Mouse (Mus musculus): Measurements from ENCODE around the gene Gnb2. TPM values are rescaled to one million over a fixed set of nuclear protein-coding genes. Genes with fewer than 3 reads are reported as not detected.
A peak's percentile ranks its signal among the peaks of the same experiment; 100 is the strongest.

The Gnb2 gene
- polyA plus RNA-seq, 1 experiment from 2014 or later = 437 TPM

- Histone ChIP-seq H3K4me3 (no peak overlapping the region), H3K27ac (no peak overlapping the region), H3K36me3 (peaks cover 6% of the 10 kb centered on the region; the same call in 1 of the 2 replicates), H3K4me1 (peaks cover 41% of the 10 kb centered on the region), H3K4me2 (no peak overlapping the region), H3K9ac (no peak overlapping the region), H3K9me3 (no peaks in the 10 kb centered on the region), H3K27me3 (no peaks in the 10 kb centered on the region)
- no peak for ATAC-seq (ENCODE audit: borderline replicate concordance, extremely low read depth, low FRiP score, low TSS enrichment)
- 82% methylated on average over 12 of the region's 12 CpGs for WGBS
Measured at GRCm38 (mm10) chr5:137513951-137514721, 19.2 kb downstream of the Gnb2 start.

GRCm38 (mm10) chr5:137512847-137513794 is 20.2 kb downstream of the Gnb2 start:
- Histone ChIP-seq H3K9ac (no peak overlapping the region), H3K36me3 (no peaks in the 10 kb centered on the region), H3K9me3 (no peaks in the 10 kb centered on the region), H3K4me2 (no peak overlapping the region), H3K27me3 (no peaks in the 10 kb centered on the region), H3K4me3 (no peak overlapping the region), H3K27ac (no peak overlapping the region), H3K4me1 (peaks cover 41% of the 10 kb centered on the region)
- no peak for ATAC-seq (ENCODE audit: borderline replicate concordance, extremely low read depth, low FRiP score, low TSS enrichment)
- WGBS = 72% methylated on average over 11 of the region's 11 CpGs

DNA sequence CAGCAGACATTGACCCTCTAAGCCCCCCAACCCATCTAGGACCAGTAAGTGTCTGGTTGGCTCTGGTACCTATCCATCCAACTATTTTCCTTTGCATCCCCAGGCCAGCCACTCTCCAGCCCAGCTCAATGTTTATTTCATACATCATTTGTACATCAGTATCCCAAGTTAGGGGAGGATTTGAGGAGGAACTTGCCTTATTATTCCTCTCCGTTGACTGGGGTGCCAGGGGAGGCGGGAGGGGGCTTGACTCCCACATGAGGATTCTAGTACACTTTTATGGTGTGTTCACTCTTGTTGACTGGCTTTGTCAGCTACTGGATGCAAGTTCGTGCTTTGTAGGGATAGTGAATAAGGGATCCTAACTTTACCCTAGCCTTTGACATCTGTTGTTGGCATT is 21.6 kb downstream of the Gnb2 start:
- 59% methylated on average over 3 of the region's 3 CpGs for WGBS
- no peaks in the 10 kb centered on the region for H3K9me3 ChIP-seq
- H3K36me3 ChIP-seq = no peaks in the 10 kb centered on the region
- peak overlapping the region; percentile 96; the same call in 1 of the 2 replicates for H3K9ac ChIP-seq
- no peaks in the 10 kb centered on the region for H3K27me3 ChIP-seq
- ATAC-seq (ENCODE audit: borderline replicate concordance, extremely low read depth, low FRiP score, low TSS enrichment) = no peak
- H3K4me2 ChIP-seq = peak overlapping the region; percentile 90
- H3K27ac ChIP-seq = no peak overlapping the region
- peaks cover 41% of the 10 kb centered on the region for H3K4me1 ChIP-seq
- peak overlapping the region; percentile 97 for H3K4me3 ChIP-seq

GRCm38 (mm10) chr5:137510573-137511390 is 22.5 kb downstream of the Gnb2 start:
- H3K27me3 ChIP-seq = no peaks in the 10 kb centered on the region
- peak; percentile 55; the same call in 1 of the 2 replicates for ATAC-seq (ENCODE audit: borderline replicate concordance, extremely low read depth, low FRiP score, low TSS enrichment)
- H3K27ac ChIP-seq = peak overlapping the region; percentile 78
- no peaks in the 10 kb centered on the region for H3K36me3 ChIP-seq
- WGBS = 1% methylated on average over 50 of the region's 83 CpGs
- peak overlapping the region; percentile 90 for H3K4me2 ChIP-seq
- H3K9me3 ChIP-seq = no peaks in the 10 kb centered on the region
- peak overlapping the region; percentile 97 for H3K4me3 ChIP-seq
- H3K4me1 ChIP-seq = peaks cover 41% of the 10 kb centered on the region
- H3K9ac ChIP-seq = peak overlapping the region; percentile 96

DNA sequence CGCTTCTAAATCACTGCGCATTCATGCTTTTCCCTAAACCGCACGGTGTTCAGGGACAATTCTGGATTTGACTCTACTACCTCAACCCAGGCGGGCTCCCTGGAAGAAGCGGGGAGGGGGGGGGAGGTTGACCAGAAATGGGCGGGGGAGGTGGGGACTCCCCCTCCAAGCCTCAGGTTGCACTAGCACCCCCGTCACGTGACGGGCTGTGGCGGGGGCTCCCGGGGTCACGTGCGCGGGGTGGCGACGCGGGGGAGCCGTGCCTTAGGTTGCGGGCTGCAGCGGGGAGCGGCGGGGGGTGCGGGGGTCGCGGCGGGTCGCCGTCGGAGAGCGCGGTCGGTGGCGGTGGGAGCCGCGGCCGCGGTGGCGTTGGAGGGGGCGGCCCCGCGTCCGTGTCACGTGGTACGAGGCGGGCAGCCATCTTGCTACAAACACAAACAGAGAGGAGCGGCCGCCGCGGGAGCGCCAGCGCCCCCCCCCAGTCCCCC is 23.3 kb downstream of the Gnb2 start:
- Histone ChIP-seq H3K36me3 (no peaks in the 10 kb centered on the region), H3K9ac (peak overlapping the region; percentile 96), H3K4me3 (peak overlapping the region; percentile 97), H3K4me1 (peaks cover 40% of the 10 kb centered on the region), H3K9me3 (no peaks in the 10 kb centered on the region), H3K4me2 (peak overlapping the region; percentile 55), H3K27me3 (no peaks in the 10 kb centered on the region), H3K27ac (peak overlapping the region; percentile 78)
- ATAC-seq (ENCODE audit: borderline replicate concordance, extremely low read depth, low FRiP score, low TSS enrichment) = peak; percentile 82
- 1% methylated on average over 29 of the region's 52 CpGs for WGBS

- 68% methylated on average over 6 of the region's 6 CpGs for WGBS
- Histone ChIP-seq H3K4me2 (no peak overlapping the region), H3K4me3 (no peak overlapping the region), H3K9ac (no peak overlapping the region), H3K36me3 (no peaks in the 10 kb centered on the region), H3K4me1 (peaks cover 13% of the 10 kb centered on the region; the same call in 1 of the 2 replicates), H3K27me3 (no peaks in the 10 kb centered on the region), H3K9me3 (no peaks in the 10 kb centered on the region), H3K27ac (no peak overlapping the region)
- ATAC-seq (ENCODE audit: borderline replicate concordance, extremely low read depth, low FRiP score, low TSS enrichment) = no peak
Measured at GRCm38 (mm10) chr5:137504041-137504440, 29.3 kb downstream of the Gnb2 start.

DNA sequence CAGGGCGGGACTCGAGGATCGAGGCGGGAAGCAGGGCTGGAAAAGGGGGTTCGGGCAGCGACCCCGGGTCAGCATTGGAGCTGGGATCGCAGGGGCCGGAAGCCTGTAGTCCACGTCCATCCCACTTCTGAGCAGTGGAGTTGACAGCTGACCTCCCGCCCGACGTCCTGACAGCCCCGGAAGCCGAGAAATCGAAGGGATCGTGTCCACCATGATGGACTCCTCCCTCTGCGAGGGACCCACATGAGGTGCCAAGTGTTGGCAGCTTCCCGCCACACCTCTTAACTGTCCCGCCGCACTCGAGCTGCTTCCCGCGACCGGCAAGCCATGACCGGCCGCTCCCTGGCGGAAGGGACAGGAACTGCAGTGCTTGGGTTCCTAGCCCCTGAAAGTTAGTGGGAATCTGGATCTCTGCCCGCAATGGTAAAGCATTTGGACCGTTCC is 30.6 kb downstream of the Gnb2 start:
- ATAC-seq (ENCODE audit: borderline replicate concordance, extremely low read depth, low FRiP score, low TSS enrichment) = peak; percentile 88
- WGBS = 0% methylated on average over 26 of the region's 30 CpGs
- H3K4me3 ChIP-seq = peak overlapping the region; percentile 71
- no peaks in the 10 kb centered on the region for H3K27me3 ChIP-seq
- no peaks in the 10 kb centered on the region for H3K36me3 ChIP-seq
- peak overlapping the region; percentile 57 for H3K4me2 ChIP-seq
- H3K9ac ChIP-seq = peak overlapping the region; percentile 48
- H3K27ac ChIP-seq = peak overlapping the region; percentile 98
- peaks cover 13% of the 10 kb centered on the region; the same call in 1 of the 2 replicates for H3K4me1 ChIP-seq
- H3K9me3 ChIP-seq = no peaks in the 10 kb centered on the region

DNA sequence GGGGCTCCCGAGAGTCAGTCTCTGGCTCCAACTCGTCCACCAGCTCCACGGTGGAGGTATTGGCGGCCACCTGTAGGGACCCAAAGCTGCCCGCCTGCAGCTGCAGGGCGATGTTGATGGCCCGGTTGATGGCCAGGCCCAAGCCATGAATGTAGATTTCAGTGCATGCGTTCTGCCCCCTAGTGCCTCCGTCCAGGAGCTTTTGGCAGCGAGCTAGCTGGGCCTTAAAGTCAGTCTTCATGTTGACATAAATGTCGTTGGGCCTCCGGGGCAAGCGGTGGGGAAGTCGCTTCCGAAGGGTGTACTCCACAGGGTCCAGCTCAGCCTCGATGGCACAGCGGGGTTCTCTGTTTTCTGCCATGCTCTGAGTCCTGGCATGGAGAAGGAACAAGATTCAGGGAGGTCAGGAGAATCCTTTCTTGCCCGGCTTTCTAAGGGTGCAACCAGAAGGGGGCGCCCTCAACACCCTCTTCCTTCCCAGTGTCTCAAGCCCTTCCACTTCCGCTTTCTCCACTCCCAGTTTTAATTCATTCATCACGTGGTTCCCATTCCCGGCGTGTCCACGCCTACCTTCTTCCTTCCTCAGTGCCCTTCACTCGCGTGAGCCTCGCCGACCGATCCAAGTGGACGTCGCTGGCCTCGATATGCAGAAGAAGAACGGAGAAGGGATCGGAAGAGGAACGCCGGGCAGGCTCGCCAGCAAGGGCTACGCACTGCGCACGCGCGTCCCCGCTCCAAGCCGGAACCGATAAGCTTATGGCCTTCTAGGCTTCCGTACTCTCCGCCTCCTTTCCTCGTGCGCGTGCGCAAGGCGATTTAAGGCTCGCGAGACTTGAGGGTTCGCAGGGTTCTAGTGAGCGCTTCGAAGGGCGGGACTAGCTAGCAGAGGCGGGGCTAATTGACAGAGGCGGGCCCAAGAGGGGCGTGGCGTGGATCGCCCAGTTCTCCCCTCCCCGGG is 31.3 kb downstream of the Gnb2 start, which contains the start of gene Pop7:
Gene Pop7, minus strand, starts transcription at position 810 of the 958 bp plus-strand sequence.
- H3K9me3 ChIP-seq = no peaks in the 10 kb centered on the region
- H3K4me2 ChIP-seq = peak within 1 kb of the TSS; percentile 83
- 1% methylated on average over 64 of the region's 64 CpGs for WGBS
- peak within 1 kb of the TSS; percentile 98 for H3K27ac ChIP-seq
- no peaks in the 10 kb centered on the region for H3K36me3 ChIP-seq
- peak within 1 kb of the TSS; percentile 67 for H3K9ac ChIP-seq
- no peaks in the 10 kb centered on the region for H3K27me3 ChIP-seq
- peak; percentile 99 for ATAC-seq (ENCODE audit: borderline replicate concordance, extremely low read depth, low FRiP score, low TSS enrichment)
- peaks cover 13% of the 10 kb centered on the region; the same call in 1 of the 2 replicates for H3K4me1 ChIP-seq
- peak within 1 kb of the TSS; percentile 71 for H3K4me3 ChIP-seq

GRCm38 (mm10) chr5:137500186-137500585 is 33.1 kb downstream of the Gnb2 start:
- Histone ChIP-seq H3K4me1 (peaks cover 13% of the 10 kb centered on the region; the same call in 1 of the 2 replicates), H3K27ac (no peak overlapping the region), H3K27me3 (no peaks in the 10 kb centered on the region), H3K4me2 (no peak overlapping the region), H3K36me3 (no peaks in the 10 kb centered on the region), H3K9ac (no peak overlapping the region), H3K4me3 (no peak overlapping the region), H3K9me3 (no peaks in the 10 kb centered on the region)
- 95% methylated on average over 7 of the region's 7 CpGs for WGBS
- no peak for ATAC-seq (ENCODE audit: borderline replicate concordance, extremely low read depth, low FRiP score, low TSS enrichment)

DNA sequence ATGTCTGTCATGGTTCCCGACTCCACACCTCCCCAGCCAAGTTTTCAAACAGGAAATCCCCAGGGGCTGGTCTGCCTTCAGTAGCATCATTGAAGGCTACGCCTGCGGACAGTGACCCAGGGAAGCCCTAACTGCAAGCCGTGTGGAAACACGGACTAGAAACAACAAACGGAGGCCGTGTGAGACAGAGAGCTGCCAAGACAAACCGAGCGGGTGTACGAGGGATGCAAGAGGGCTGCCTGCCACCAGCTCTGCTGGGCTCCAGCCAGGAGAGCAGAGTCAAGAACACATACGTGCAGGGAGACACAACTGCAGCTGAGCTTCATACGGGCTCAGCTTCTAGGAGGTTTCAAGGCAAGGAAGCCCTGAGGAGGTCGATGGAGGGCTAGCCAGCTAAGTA is 39.5 kb downstream of the Gnb2 start:
- Histone ChIP-seq H3K9me3 (no peaks in the 10 kb centered on the region), H3K27ac (peak overlapping the region; percentile 29; the same call in 1 of the 2 replicates), H3K4me3 (no peak overlapping the region), H3K36me3 (no peaks in the 10 kb centered on the region), H3K27me3 (no peaks in the 10 kb centered on the region), H3K4me1 (peaks cover 13% of the 10 kb centered on the region), H3K4me2 (no peak overlapping the region; the same call in 1 of the 2 replicates), H3K9ac (no peak overlapping the region; the same call in 1 of the 2 replicates)
- ATAC-seq (ENCODE audit: borderline replicate concordance, extremely low read depth, low FRiP score, low TSS enrichment) = peak; percentile 77; the same call in 1 of the 2 replicates
- WGBS = 43% methylated on average over 13 of the region's 13 CpGs

All from lung, embryonic 15.5 days (tissue).